Mouse (Mus musculus): ENCODE results near the gene Celsr2. TPM values are rescaled to one million over a fixed set of nuclear protein-coding genes. Genes with fewer than 3 reads are reported as not detected.

The Celsr2 gene
- polyA plus RNA-seq, 1 experiment from 2014 or later = 59.4 TPM

DNA sequence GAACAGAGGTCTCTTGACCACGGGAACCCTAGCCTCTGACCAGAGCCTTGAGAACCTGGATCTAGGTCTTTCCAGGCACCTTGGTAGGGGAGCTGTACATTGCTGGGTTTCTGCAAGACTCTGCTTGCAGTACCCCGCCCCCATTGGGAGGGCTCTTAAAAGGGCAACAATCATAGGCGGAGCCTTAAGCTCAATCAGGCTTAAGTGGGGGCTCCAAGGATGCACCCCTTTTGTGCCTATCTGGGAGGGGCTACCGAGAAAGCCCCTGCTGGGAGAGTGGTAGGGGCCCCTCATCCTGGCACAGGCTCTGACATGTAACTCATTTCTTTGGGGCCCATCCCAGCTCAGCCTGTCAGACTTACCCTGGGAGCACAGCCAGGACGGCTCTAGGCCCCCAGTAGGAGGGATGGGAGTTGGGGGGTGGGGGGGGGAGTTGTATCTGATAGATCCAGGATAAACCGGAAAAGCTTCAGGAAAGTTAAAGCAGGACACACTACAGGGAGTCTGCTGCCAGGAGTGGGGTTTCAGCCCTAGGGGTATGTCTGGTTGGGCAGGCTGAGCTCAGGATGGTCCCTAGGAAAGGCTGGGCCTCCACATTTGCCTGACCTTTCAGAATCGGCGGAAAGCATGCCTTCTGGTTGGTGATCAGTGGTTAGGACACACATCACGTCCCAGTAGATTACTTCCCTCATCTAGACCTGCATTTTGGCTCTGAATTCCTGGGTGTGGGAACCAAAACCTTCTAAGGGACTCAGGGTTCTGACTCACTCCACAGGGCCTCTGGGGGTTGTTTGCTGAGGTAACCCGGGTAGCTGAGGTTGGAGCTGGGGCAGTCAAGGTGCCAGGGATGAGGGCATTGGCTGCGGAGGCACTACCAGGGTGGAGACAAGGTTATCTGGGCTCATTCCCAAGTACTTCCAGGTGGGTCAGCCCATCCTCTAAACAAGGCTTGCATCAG lies 8.8 kb upstream of the Celsr2 start:
- ATAC-seq (ENCODE audit: low FRiP score, low TSS enrichment) = peak; percentile 79
- Histone ChIP-seq H3K4me1 (ENCODE audit: control insufficient read depth, insufficient read depth, low read length) (peaks cover 22% of the 10 kb centered on the region), H3K27ac (replicated peaks; ENCODE audit: low read depth, low read length) (peak overlapping the region; percentile 47), H3K9ac (replicated peaks; ENCODE audit: low read length) (no peak overlapping the region; the same call in 1 of the 2 replicates), H3K4me3 (replicated peaks; ENCODE audit: low read depth, low read length) (peak overlapping the region; percentile 10; the same call in 1 of the 2 replicates), H3K36me3 (ENCODE audit: control insufficient read depth, insufficient read depth, low read length) (peaks cover 44% of the 10 kb centered on the region), H3K27me3 (ENCODE audit: control insufficient read depth, insufficient read depth, low read length) (no peaks in the 10 kb centered on the region), H3K4me2 (ENCODE audit: low read length) (peak overlapping the region; percentile 51), H3K9me3 (ENCODE audit: control insufficient read depth, low read length) (no peaks in the 10 kb centered on the region)
- WGBS = 17% methylated on average over 11 of the region's 11 CpGs
- peak; percentile 88 for DNase-seq

GRCm38 (mm10) chr3:108423006-108423405 lies 7.7 kb upstream of the Celsr2 start:
- ATAC-seq (ENCODE audit: low FRiP score, low TSS enrichment) (no peak), DNase-seq (no peak)
- H3K27ac ChIP-seq (replicated peaks; ENCODE audit: low read depth, low read length) = no peak overlapping the region; the same call in 1 of the 2 replicates
- no peaks in the 10 kb centered on the region for H3K27me3 ChIP-seq (ENCODE audit: control insufficient read depth, insufficient read depth, low read length)
- no peak overlapping the region; the same call in 1 of the 2 replicates for H3K9ac ChIP-seq (replicated peaks; ENCODE audit: low read length)
- no peaks in the 10 kb centered on the region for H3K9me3 ChIP-seq (ENCODE audit: control insufficient read depth, low read length)
- no peak overlapping the region for H3K4me2 ChIP-seq (ENCODE audit: low read length)
- H3K36me3 ChIP-seq (ENCODE audit: control insufficient read depth, insufficient read depth, low read length) = peaks cover 33% of the 10 kb centered on the region
- 31% methylated on average over 6 of the region's 6 CpGs for WGBS
- H3K4me1 ChIP-seq (ENCODE audit: control insufficient read depth, insufficient read depth, low read length) = peaks cover 22% of the 10 kb centered on the region
- H3K4me3 ChIP-seq (replicated peaks; ENCODE audit: low read depth, low read length) = no peak overlapping the region

DNA sequence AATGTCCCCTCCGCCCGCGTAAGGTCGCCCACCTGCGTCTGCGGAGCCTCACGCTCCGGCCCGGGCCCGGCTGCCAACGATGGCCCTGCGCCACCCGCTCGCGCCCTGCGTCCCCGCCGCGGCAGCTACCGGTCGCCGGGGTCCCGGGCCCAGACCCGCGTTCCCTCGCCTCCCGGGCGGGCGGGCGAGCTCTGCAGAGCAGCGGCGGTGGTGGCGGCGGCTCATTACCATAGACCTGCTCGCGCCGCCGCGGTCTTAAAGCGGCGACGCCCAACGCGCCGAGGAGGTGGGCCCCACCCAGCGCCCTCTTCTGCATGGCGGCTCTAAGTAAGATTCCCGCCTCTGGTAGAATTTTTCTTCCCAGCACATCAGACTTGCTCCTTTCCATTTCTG lies 475 bp upstream of the Celsr2 start:
- H3K36me3 ChIP-seq (ENCODE audit: control insufficient read depth, insufficient read depth, low read length) = peaks cover 31% of the 10 kb centered on the region

GRCm38 (mm10) chr3:108413634-108414360 lies 1.6 kb downstream of the Celsr2 start:
- peaks cover 9% of the 10 kb centered on the region for H3K9me3 ChIP-seq (ENCODE audit: control insufficient read depth, low read length)
- no peak overlapping the region for H3K9ac ChIP-seq (replicated peaks; ENCODE audit: low read length)
- H3K27ac ChIP-seq (replicated peaks; ENCODE audit: low read depth, low read length) = no peak overlapping the region
- 96% methylated on average over 35 of the region's 35 CpGs for WGBS
- peak overlapping the region; percentile 88 for H3K4me3 ChIP-seq (replicated peaks; ENCODE audit: low read depth, low read length)
- H3K4me1 ChIP-seq (ENCODE audit: control insufficient read depth, insufficient read depth, low read length) = peaks cover 49% of the 10 kb centered on the region
- peak overlapping the region; percentile 92 for H3K4me2 ChIP-seq (ENCODE audit: low read length)
- no peaks in the 10 kb centered on the region for H3K27me3 ChIP-seq (ENCODE audit: control insufficient read depth, insufficient read depth, low read length)
- DNase-seq (no peak), ATAC-seq (ENCODE audit: low FRiP score, low TSS enrichment) (no peak)
- H3K36me3 ChIP-seq (ENCODE audit: control insufficient read depth, insufficient read depth, low read length) = peaks cover 33% of the 10 kb centered on the region

More for the DNA sequence above, 475 bp upstream of the Celsr2 start:
- Histone ChIP-seq H3K4me3 (replicated peaks; ENCODE audit: low read depth, low read length) (peak overlapping the region; percentile 88), H3K4me2 (ENCODE audit: low read length) (peak overlapping the region; percentile 92), H3K9ac (replicated peaks; ENCODE audit: low read length) (peak overlapping the region; percentile 95), H3K4me1 (ENCODE audit: control insufficient read depth, insufficient read depth, low read length) (peaks cover 34% of the 10 kb centered on the region), H3K27me3 (ENCODE audit: control insufficient read depth, insufficient read depth, low read length) (no peaks in the 10 kb centered on the region), H3K9me3 (ENCODE audit: control insufficient read depth, low read length) (peaks cover 9% of the 10 kb centered on the region), H3K27ac (replicated peaks; ENCODE audit: low read depth, low read length) (peak overlapping the region; percentile 92)
- ATAC-seq (ENCODE audit: low FRiP score, low TSS enrichment) = peak; percentile 84
- WGBS = under 1% methylated on average over 45 of the region's 48 CpGs
- DNase-seq = peak; percentile 97

GRCm38 (mm10) chr3:108411754-108412121 lies 3.6 kb downstream of the Celsr2 start:
- Histone ChIP-seq H3K9ac (replicated peaks; ENCODE audit: low read length) (peak overlapping the region; percentile 75), H3K36me3 (ENCODE audit: control insufficient read depth, insufficient read depth, low read length) (peaks cover 44% of the 10 kb centered on the region), H3K27ac (replicated peaks; ENCODE audit: low read depth, low read length) (peak overlapping the region; percentile 97), H3K4me1 (ENCODE audit: control insufficient read depth, insufficient read depth, low read length) (peaks cover 49% of the 10 kb centered on the region), H3K4me2 (ENCODE audit: low read length) (peak overlapping the region; percentile 78), H3K9me3 (ENCODE audit: control insufficient read depth, low read length) (peaks cover 9% of the 10 kb centered on the region), H3K27me3 (ENCODE audit: control insufficient read depth, insufficient read depth, low read length) (no peaks in the 10 kb centered on the region), H3K4me3 (replicated peaks; ENCODE audit: low read depth, low read length) (peak overlapping the region; percentile 38)
- DNase-seq = peak; percentile 87
- ATAC-seq (ENCODE audit: low FRiP score, low TSS enrichment) = peak; percentile 68
- WGBS = 9% methylated on average over 8 of the region's 8 CpGs

GRCm38 (mm10) chr3:108411026-108411753 lies 4.2 kb downstream of the Celsr2 start:
- H3K36me3 ChIP-seq (ENCODE audit: control insufficient read depth, insufficient read depth, low read length) = peaks cover 49% of the 10 kb centered on the region
- peak overlapping the region; percentile 97 for H3K27ac ChIP-seq (replicated peaks; ENCODE audit: low read depth, low read length)
- WGBS = 7% methylated on average over 5 of the region's 5 CpGs
- no peaks in the 10 kb centered on the region for H3K27me3 ChIP-seq (ENCODE audit: control insufficient read depth, insufficient read depth, low read length)
- peak overlapping the region; percentile 78 for H3K4me2 ChIP-seq (ENCODE audit: low read length)
- no peak for DNase-seq
- peak overlapping the region; percentile 75 for H3K9ac ChIP-seq (replicated peaks; ENCODE audit: low read length)
- ATAC-seq (ENCODE audit: low FRiP score, low TSS enrichment) = peak; percentile 0; the same call in 1 of the 2 replicates
- H3K4me3 ChIP-seq (replicated peaks; ENCODE audit: low read depth, low read length) = peak overlapping the region; percentile 38
- H3K9me3 ChIP-seq (ENCODE audit: control insufficient read depth, low read length) = peaks cover 9% of the 10 kb centered on the region
- peaks cover 51% of the 10 kb centered on the region for H3K4me1 ChIP-seq (ENCODE audit: control insufficient read depth, insufficient read depth, low read length)

DNA sequence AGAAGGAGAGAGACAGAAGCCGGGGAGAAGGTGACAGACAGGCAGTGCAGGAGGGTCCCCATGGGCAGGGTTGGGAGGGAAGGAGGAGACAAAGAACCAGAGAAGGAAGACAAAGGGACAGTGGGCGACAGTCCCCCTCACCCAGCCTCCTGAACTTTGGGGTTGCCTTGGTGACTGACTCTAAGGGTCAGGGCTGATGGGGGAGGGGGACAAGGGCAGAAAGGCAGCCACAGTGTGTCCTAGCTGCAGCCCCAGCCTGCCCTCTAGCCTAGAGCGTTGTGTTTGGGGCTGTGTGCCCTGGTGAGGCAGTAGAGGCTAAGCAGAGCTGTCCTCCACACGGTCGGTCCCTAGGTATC lies 5.0 kb downstream of the Celsr2 start:
- Histone ChIP-seq H3K9ac (replicated peaks; ENCODE audit: low read length) (peak overlapping the region; percentile 75), H3K4me2 (ENCODE audit: low read length) (peak overlapping the region; percentile 78), H3K4me1 (ENCODE audit: control insufficient read depth, insufficient read depth, low read length) (peaks cover 56% of the 10 kb centered on the region), H3K9me3 (ENCODE audit: control insufficient read depth, low read length) (peaks cover 9% of the 10 kb centered on the region), H3K27ac (replicated peaks; ENCODE audit: low read depth, low read length) (peak overlapping the region; percentile 97), H3K27me3 (ENCODE audit: control insufficient read depth, insufficient read depth, low read length) (no peaks in the 10 kb centered on the region), H3K4me3 (replicated peaks; ENCODE audit: low read depth, low read length) (peak overlapping the region; percentile 38), H3K36me3 (ENCODE audit: control insufficient read depth, insufficient read depth, low read length) (peaks cover 56% of the 10 kb centered on the region)
- peak; percentile 29; the same call in 1 of the 2 replicates for ATAC-seq (ENCODE audit: low FRiP score, low TSS enrichment)
- WGBS = 4% methylated on average over 5 of the region's 5 CpGs
- DNase-seq = peak; percentile 65

- DNase-seq (peak; percentile 48), ATAC-seq (ENCODE audit: low FRiP score, low TSS enrichment) (no peak)
- 6% methylated on average over 8 of the region's 8 CpGs for WGBS
- Histone ChIP-seq H3K4me3 (replicated peaks; ENCODE audit: low read depth, low read length) (peak overlapping the region; percentile 38), H3K27ac (replicated peaks; ENCODE audit: low read depth, low read length) (peak overlapping the region; percentile 97), H3K9me3 (ENCODE audit: control insufficient read depth, low read length) (peaks cover 9% of the 10 kb centered on the region), H3K4me1 (ENCODE audit: control insufficient read depth, insufficient read depth, low read length) (peaks cover 56% of the 10 kb centered on the region), H3K9ac (replicated peaks; ENCODE audit: low read length) (peak overlapping the region; percentile 75), H3K4me2 (ENCODE audit: low read length) (peak overlapping the region; percentile 78), H3K36me3 (ENCODE audit: control insufficient read depth, insufficient read depth, low read length) (peaks cover 61% of the 10 kb centered on the region), H3K27me3 (ENCODE audit: control insufficient read depth, insufficient read depth, low read length) (no peaks in the 10 kb centered on the region)
Measured at GRCm38 (mm10) chr3:108409656-108410358, 5.5 kb downstream of the Celsr2 start.

All from midbrain, embryonic 14.5 days (tissue).